Mouse (Mus musculus) kidney, adult 10 weeks (tissue): ENCODE results near the gene Tnfsf10. TPM values are rescaled to one million over a fixed set of nuclear protein-coding genes. Genes with fewer than 3 reads are reported as not detected.

ENCODE experiments used
- polyA plus RNA-seq: library from polyadenylated mRNA; stranded (reverse); fragments of 350-450 nt; fragmentation: Illumina TruSeq; extraction: RNeasy Lipid Tissue Mini Kit (QIAGEN cat#74804); gene quantifications from one replicate; pipeline ENCODE4 v1.2.3, GENCODE M21; 2014; ENCODE audit warnings: low read depth, low replicate concordance

Gene Tnfsf10
- polyA plus RNA-seq: 45.6 TPM

GRCm38 (mm10) chr3:27316559-27317287 lies at the start of gene Tnfsf10:
Gene Tnfsf10, plus strand, starts transcription at chr3:27317028.

GRCm38 (mm10) chr3:27371276-27371621 lies 54.4 kb downstream of the Tnfsf10 start, which contains the start of gene Ghsr:
Gene Ghsr, plus strand, starts transcription at chr3:27371351.

Other genes with a start within 250 kb of the Tnfsf10 start
- 11.9 TPM for gene Ect2, start 163.2 kb upstream of the Tnfsf10 start, polyA plus RNA-seq
- gene Nceh1, start 134.1 kb upstream of the Tnfsf10 start, polyA plus RNA-seq: 478 TPM
- not detected for gene Ghsr, start 54.3 kb downstream of the Tnfsf10 start, polyA plus RNA-seq